Mouse (Mus musculus) neural tube, embryonic 10.5 days (tissue): ENCODE data around the gene Tnpo2.

Experiments
- DNase-seq: peaks from one replicate; pipeline ENCODE4 v3.0.0-alpha.2; 2017; ENCODE audit warnings: low spot score; ENCODE audit errors: extremely low spot score

The Tnpo2 gene

DNA sequence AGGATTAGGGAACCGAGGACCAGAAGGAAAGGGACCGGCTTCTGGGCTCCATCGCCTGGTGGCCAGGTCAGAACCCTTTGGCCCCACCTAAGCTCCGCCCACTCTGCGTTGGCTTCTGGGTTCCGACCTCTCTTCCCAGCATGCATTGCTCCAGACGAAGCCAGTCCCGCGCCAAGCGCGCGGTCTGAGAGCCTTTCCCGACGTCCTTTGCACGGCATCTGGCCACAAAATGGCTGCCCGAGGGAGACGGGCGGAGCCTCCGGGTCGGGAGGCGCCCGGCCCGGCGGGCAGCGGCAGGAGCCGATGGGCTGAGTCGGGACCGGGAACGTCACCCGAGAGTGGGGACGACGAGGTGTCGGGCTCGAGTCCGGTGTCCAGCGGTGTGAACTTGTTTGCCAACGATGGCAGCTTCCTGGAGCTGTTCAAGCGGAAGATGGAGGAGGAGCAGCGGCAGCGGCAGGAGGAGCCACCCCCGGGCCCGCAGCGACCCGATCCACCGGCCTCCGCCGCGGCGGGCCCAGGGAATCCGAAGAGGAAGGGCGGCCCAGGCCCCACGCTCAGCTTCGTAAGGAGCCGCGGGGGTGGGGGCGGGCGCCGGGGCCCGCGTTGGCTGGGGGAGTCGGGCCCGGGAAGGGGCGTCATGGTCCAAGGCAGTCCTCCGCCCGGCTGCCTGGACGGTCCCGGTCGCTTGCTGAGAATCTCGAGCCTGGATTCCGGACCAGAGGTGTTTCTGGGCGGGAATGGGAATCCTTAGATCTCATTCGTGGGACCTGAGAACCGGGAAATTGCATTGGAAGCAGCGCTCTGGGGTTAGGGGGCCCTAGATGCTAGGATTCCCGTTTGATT lies 9.8 kb upstream of the Tnpo2 start, which contains the start of gene Trir:
TSS of gene Trir (plus strand) at position 154 of the 846 bp plus-strand sequence.
- DNase-seq: peak; percentile 96

DNA sequence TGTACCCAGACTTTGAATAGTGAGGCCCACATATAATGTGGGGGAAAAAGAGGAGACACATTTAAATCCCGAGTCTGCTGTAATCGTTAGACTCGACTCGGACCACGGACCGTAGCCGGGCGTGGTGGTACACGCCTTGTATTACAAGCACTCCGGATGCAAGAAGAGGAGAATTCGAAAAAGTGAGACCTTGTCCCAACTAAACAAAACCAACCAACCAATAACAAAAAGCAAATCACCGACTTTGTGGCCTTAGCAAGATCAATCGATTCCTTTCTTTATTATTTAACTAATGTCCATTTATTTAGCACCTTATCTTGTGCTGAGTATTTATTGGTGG lies 9.2 kb upstream of the Tnpo2 start:
- DNase-seq: no peak

DNA sequence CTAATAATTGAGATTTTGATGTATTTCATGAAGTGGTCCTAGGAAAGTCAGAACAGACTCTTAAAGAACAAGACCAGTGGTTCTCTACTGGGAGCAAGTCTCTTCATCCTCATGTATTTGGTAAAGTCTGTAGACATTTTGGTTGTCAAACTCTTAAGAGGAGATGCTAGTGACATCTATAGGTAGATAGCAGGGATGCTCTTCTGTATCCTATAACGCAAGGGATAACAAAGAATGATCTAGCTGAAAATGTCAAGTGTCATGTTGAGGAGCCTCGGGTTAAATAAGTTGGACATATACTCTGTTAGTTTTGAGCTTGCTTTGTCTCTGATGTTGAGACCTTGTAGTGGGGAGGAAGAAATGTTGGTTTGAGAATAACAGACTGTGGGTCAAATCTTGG lies 8.8 kb upstream of the Tnpo2 start:
- no peak for DNase-seq

DNA sequence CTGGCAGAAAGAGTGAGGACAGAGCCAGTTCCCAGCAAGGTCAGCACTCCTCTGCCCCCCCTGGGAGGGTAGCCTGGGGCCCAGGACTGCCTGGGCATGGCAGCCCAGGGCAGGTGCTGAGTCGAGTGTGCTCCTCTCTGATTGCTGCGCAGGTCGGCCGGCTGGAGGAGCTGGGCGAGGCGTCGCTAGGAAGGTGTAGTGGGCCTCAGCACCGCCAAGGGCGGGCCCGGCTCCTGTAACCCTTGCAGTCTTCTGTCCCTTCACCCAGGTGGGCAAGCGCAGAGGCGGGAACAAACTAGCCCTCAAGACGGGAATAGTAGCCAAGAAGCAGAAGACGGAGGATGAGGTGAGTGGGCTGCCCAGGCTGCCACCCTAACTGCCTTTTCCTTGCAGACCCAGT lies 7.4 kb upstream of the Tnpo2 start:
- no peak for DNase-seq

DNA sequence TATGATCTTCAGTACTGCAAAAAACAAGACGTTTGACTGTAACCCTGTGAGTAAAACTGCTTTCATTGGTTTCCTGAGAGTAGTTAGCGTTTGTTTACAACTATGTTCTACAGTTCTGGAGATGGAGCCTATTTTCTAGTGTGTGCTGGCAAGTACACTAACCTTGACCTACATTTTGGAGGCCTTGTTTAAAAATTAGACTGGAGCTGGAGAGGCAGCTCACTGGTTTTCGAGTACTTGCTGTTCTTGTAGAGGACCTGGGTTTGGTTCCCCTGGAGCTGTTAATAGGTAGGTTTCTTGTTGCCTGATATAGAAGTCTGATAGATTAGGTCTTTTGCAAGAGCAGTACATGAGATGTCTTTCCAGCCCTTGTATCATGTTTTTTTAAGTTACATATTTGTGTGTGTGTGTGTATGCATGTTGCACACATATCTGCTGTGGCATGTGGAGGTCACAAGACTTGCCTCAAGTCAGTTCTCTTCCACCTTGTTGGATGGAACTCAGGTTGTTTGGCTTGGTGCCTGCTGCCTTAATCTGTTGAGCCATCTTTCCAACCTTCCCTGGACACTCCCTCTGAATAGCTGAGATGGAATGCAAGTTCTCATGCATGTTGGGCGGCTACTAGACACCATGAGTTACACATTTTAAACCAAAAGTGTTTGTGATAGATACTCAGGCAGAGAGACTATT lies 3.9 kb upstream of the Tnpo2 start:
- no peak for DNase-seq

DNA sequence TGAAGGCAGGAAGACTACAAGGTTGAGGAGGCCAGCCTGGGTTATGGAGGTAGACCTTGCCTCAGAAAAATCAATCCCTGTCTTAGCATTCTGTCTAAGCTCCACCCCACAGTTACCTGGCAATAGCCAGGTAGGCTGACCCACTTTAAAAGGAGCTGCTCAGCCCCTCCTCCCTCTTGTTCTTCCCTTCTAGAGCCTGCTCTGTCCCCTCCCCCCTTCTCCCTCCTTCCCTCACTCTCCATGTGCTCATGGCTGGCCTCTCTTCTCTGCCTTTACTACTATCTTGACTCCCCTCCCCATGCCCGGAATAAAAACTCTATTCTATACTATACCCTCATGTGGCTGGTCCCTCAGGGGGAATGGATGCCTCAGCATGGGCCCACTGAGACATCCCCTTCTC lies 2.8 kb upstream of the Tnpo2 start:
- DNase-seq: no peak

DNA sequence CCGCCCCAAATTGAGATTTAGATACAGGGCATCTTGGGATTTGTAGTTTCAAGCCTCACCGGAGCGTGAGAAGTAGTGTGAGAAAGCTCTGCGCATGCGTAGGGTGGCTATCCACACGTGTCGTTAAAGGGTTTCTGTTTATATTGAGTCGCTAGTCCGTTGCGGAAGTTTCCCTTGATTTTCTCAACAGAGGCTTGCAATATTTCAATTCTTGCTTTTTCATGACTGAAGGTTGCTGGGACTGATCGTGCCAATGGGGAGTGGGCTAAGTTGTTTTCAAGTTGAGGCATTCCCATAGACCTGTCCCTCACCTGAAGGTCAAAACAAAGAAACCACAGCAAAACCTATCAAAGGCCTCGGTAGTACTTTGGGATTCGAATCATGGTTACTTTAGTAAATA lies 2.0 kb upstream of the Tnpo2 start:
- peak; percentile 73 for DNase-seq

DNA sequence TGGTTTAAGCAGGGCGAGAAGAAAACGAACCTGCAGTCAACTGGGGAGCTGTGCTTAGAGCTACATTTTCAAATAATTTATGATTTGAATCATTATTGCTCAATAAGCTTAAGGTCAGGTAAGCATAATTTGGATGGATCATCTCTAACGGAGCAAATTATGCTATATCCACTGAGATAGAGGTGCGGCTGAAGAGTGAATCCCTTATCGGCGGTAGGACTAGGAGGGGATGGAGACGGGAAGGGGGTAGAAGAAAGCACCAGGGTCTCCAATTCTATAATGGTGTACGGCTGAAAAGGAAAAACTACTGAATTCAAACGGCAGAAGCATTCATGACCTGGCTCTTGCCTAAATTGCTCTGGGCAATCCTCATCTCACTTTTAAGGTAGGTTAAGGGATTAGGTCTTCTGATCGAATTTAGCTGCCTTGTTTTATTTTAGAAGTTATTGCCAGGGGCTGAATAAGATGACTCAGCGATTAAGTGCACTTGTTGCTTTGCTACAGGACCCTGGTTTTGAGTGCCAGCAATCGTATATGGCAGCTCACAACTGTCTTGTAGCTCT lies 1.5 kb upstream of the Tnpo2 start:
- DNase-seq: peak; percentile 24

DNA sequence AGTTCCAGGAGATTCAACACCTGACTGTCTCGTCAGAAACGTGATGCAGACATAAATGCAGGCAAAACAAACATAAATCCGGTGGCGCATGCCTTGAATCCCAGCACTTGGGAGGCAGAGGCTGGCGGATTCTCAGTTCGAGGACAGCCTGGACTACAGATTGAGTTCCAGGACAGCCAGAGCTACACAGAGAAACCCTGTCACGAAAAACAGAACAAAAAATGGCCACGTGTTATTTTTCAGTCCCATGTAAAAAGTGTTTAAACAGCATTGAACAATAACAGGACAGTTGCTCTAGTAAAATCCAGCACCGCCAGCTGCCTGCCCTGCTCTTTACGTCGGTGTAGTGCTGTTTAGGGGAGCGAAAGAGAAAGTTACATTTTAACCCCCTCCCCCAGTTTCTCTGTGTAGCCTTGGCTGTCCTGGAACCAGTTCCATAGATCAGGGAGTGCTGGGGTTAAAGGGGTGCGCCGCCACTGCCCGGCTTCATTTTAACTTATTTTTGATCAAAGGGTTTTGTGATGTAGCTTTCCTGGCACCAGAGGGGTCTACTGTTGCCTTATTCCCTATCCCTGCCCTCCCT lies 896 bp upstream of the Tnpo2 start:
- DNase-seq: peak; percentile 42

DNA sequence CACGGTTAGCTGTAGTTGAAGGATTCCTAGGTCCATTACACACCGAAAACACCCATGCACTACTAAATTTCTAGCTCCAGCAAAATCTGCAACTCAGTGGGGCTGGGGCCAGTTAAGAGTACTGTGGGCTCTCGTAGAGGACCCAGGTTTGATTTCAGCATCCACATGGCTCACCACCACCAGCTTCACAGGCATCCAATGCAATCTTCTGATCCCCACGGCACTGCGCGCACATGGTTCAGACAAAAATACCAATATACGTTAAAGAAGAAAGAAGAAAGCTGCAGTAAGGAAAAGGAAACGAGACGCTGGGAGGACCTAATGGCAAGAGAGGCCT lies 366 bp upstream of the Tnpo2 start:
- DNase-seq: no peak

DNA sequence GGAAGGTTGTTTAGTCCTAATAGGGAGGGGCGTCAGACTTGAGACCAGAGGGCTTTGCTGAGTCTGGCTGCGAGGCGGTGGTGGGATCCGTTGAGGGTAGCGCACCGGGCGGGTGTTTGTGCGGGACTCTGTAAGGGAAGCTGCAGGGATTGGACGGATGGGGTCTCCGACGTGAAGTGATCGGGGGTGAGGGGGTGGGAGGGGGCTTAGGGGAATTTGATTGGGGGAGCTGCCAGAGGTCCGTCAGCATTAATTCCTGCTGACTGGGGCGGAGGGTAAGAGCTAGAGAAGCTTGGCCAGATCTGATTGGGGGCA lies 608 bp downstream of the Tnpo2 start:
- DNase-seq: no peak

DNA sequence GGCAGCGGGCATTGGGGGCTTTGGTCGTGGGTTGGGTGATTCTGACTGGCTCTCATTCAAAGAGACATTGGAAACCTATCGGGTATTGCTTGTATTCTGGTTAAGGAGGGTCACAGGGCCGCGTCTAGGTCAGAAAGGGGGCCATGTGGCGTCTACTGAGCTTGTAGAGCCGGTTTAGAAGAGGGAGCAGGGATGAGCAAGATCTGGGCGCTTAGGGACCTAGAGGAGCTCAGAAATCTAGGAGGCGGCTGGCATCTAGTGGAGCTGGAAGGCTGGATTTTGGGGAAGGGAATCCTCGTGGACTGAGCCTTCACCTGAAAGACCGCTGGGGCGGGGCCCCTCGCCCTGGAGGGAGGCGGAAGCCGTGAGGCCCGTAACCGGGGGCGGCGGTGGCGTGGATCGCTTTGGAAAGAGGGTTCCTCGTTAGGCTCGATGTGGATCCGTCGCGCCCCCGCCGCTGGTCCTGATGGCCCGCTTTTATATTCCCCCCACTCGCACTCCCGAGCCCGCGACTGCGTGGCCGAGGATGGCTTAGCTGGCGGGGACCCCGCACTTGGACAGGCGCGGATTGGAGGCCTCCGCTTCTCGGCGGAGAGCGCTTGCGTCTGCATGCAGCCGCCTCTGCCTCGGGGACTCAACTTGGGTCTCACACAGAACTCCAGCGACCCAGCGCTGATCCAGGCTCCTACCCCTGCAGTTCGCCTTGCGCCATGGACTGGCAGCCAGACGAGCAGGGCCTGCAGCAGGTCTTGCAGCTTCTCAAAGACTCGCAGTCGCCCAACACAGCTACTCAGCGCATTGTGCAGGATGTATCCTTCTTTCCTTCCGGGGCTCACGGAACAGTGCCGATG lies 1.2 kb downstream of the Tnpo2 start:
- peak; percentile 65 for DNase-seq

DNA sequence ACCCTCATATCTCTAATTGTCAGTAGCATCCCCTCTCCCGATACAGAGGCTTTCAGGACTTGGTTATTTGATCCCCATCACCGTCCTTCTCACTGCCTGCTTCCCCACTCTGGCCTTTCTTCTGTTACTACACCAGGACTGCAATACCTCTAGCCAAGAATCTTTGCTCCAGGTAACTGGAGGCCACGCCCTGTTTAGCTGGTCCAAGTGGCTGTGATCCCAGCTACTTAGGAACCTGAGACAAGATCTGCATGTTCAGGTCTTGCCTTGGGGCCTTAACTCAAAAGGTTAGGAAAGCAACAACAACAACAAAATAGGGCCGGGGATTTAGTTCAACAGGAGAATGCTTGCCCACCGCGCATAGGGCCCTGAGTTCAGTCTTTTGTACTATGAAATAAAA lies 6.9 kb downstream of the Tnpo2 start:
- no peak for DNase-seq

DNA sequence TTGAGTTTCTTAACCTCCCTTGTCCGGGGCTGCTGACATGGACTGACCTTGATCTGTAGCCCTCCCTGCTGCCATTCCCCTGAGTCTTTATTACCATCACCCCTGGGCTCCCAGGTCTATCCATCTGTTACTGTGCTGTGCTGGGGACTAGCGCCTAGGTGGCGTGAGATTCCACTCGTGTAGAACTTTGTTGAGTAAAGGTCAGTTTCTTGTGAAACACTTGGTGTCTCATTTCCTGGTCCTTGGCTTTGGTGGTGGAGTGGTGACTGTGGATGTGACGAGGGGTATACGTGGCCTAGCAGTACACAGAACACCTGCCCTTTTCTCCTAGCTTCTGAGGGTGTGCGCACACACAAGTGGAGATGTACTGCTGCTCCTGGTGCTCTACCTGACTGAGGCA lies 20.7 kb downstream of the Tnpo2 start:
- no peak for DNase-seq

DNA sequence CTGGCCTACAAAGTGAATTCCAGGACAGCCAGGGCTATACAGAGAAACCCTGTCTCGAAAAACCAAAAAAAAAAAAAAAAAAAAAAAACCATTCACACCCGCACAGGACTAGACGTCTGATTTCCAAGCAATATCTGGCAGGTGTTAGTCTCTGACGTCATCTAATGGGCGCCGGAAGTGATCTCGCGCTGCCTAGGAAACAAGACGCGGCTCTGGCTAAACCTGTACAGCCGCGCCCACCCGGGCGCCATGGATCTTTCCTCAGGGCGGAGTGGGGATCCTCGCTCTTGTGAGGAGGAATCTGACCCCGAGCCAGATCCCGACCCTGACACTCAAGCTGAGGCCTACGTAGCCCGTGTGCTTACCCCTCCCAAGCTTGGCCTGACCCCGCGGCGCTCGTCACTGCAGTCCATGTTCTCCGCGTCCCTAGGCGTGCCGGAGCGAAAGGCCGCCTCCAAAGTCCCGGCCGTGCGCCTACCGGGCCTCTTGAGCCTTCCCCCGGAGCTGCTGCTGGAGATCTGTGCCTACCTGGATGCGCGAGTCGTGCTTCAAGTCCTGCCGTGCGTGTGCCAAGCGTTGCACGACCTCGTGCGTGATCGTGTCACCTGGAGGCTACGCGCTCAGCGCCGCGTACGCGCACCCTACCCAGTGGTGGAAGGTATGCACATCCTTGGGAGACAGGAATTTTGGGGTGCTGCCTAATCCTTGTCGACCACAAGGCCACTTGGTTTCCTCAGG lies 23.3 kb downstream of the Tnpo2 start, which contains the start of gene Fbxw9:
TSS of gene Fbxw9 (plus strand) at position 177 of the 738 bp plus-strand sequence.
- DNase-seq: peak; percentile 91

DNA sequence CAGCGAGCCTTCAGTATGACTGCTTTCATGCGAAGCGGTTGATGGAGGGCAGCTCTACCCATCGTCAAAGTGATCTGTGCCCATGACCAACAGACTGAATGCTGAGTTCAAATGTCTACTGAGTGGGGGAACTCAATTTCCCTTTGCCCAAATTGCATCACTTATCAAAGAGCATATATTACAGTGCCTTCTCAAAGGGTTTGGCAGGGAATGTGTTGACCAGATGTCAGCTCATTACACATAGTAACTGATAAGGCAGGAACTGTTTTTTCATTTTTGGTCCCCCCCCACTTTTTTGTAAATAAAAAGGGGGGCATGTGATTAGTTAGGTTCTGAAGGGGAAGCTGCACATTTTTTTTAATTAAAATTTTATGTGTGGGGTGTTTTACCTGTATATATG lies 25.9 kb downstream of the Tnpo2 start:
- DNase-seq: no peak

DNA sequence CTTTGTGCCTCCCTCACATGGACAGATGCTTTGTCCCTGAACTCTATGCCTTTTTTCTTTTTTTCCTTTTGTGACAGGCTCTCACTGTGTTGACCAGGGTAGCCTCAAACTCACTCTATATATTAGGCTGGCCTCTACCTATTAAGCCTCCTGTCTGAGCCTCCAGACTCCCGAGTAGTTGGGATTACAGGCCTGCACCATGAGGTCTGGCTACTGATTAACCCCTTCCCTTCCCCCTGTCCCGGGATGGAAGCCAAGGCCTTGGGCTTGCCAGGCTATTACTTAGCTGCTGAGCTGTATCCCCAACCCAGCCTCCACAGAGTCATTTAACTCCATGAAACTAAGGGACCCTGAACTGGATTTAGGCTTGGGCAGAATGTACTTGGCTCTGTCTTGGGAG lies 28.5 kb downstream of the Tnpo2 start:
- DNase-seq: no peak

DNA sequence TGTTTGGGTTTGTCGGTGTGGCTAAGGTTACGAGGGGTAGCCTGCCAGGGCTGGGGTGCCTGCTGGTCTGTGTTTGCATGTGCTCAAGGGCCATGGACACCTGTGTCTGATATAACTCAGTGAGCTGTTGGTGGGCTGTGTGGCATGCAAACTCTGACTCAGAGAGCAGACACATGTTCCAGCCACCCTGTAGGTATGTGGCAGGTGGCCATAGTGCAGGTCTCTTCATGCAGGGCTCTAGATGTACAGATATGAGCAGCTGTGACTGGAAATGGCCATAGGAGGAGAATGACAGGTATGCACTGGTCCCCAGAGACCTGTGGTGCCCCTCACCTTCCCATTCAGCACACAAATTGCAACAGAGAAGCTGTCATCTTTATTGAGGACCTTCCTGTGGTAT lies 30.4 kb downstream of the Tnpo2 start:
- no peak for DNase-seq

DNA sequence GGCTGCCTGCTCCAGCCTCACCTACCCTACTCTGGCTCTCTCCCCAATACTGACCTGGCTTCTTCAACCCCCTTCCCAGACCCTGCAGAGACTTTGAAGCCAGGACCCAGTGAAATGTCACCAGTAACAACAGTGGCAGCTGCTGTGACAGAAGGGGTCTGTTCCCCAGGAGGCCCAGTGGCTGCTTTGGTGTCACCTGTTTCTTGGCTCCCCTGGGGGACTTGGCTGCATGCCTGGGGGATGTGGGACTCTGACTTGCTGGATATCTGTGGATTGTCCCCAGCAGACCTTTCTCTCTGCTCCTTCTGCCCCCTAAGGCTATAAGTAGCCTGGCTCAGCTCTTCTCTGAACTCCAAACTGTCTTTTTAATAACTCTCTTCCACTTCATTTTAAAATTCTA lies 31.3 kb downstream of the Tnpo2 start, which contains the start of gene Gm5741:
TSS of gene Gm5741 (minus strand) at position 1 of the 400 bp plus-strand sequence.
- DNase-seq: no peak

DNA sequence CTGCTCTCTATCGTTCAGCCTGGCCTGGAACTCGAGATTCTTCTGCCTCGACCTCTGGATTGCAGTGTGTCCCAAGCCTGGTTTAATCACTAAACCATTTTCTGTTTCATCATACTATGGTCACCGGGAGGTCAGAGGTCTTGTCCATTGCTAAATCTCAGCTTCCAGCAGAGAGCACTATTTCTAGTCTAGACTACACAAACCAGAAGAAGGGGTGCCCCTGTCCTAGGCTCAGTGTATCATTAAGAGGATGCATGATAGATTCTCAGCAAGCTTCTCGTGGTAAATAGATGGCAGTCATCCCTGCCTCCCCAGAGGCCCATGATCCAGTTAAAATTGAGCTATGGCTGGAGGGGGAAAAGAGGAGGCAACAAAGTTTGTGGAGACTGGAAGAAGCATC lies 34.3 kb downstream of the Tnpo2 start:
- peak; percentile 45 for DNase-seq
